16 mouse cellular contexts compared by ENCODE assay signal in genomic region chr10:111824820-111825219, GRCm38 (mm10).
DNase-seq lines count a peak whose midpoint lies in the region; ATAC-seq lines count a peak whose summit lies in the region.
"Had no signal": no experiment of that assay in that cellular context is flagged by ENCODE, and none has a peak within 500 bp of the region (broad histone marks: within the 10 kb centered on the region; RNA-seq: fewer than 3 reads in every experiment).

No protein-coding gene starts in this region.

- peak overlapping the region; percentile 35 for H3K4me2 ChIP-seq in liver, embryonic 11.5 days
- H3K4me2 ChIP-seq in stomach, embryonic 15.5 days, result no peak overlapping the region
- H3K4me2 ChIP-seq: hindbrain, embryonic 14.5 days had no signal

- WGBS in liver, embryonic 11.5 days, result 42% methylated on average over 4 of the region's 4 CpGs
- 80% methylated on average over 4 of the region's 4 CpGs for WGBS in stomach, embryonic 15.5 days

- DNase-seq in adrenal gland, adult 8-10 months, result peak; percentile 30
- DNase-seq in adrenal gland, postnatal 10 days, result no peak
- peak; percentile 2 to 39 for DNase-seq in spleen, postnatal 36 days (ENCODE audit: low spot score in 2 of 2)
- DNase-seq in spleen, postnatal 14 days (ENCODE audit: low spot score in 2 of 2), result no peak
- no peak for DNase-seq in liver, embryonic 11.5 days (ENCODE audit: low spot score)
- DNase-seq in cerebellum, adult 9-11 months, result no peak
- DNase-seq: cerebellum, adult 9-10 months; kidney, adult 18-20 months; kidney, postnatal 36 days; lung, adult 18-20 months; lung, postnatal 4 days; thymus, postnatal 36 days had no signal

- H3K9ac ChIP-seq in liver, embryonic 11.5 days (ENCODE audit: low read depth, low read length), result no peak overlapping the region
- no peak overlapping the region for H3K9ac ChIP-seq in stomach, embryonic 15.5 days
- H3K9ac ChIP-seq: hindbrain, embryonic 14.5 days had no signal

- no peaks in the 10 kb centered on the region for H3K36me3 ChIP-seq in liver, embryonic 11.5 days (ENCODE audit: control insufficient read depth, insufficient read depth, low read length)
- no peaks in the 10 kb centered on the region for H3K36me3 ChIP-seq in stomach, embryonic 15.5 days
- H3K36me3 ChIP-seq: forebrain, embryonic 10.5 days had no signal

- no peaks in the 10 kb centered on the region for H3K27me3 ChIP-seq in liver, embryonic 11.5 days (replicated peaks; ENCODE audit: control insufficient read depth, insufficient read depth, low read length)
- H3K27me3 ChIP-seq in stomach, embryonic 15.5 days (replicated peaks), result no peaks in the 10 kb centered on the region

- ATAC-seq in liver, embryonic 11.5 days (replicated peaks; ENCODE audit: low FRiP score), result peak; percentile 97
- ATAC-seq in stomach, embryonic 15.5 days (ENCODE audit: insufficient read depth, low FRiP score, low read depth), result peak; percentile 90; the same call in 1 of the 2 replicates
- ATAC-seq in granulocyte monocyte progenitor cell, adult 5-6 weeks (replicated peaks; ENCODE audit: poor library complexity, severe bottlenecking), result no peak

- H3K4me1 ChIP-seq in liver, embryonic 11.5 days (replicated peaks; ENCODE audit: control insufficient read depth, insufficient read depth, low read length), result peaks cover 18% of the 10 kb centered on the region
- H3K4me1 ChIP-seq in stomach, embryonic 15.5 days, result no peaks in the 10 kb centered on the region

- peak overlapping the region; percentile 22; the same call in 1 of the 2 replicates for H3K27ac ChIP-seq in liver, embryonic 11.5 days (ENCODE audit: low read depth, low read length)
- H3K27ac ChIP-seq in stomach, embryonic 15.5 days, result no peak overlapping the region
- H3K27ac ChIP-seq: forebrain, embryonic 10.5 days; hindbrain, embryonic 14.5 days had no signal

- H3K4me3 ChIP-seq in liver, embryonic 11.5 days (ENCODE audit: low read depth, low read length), result no peak overlapping the region
- H3K4me3 ChIP-seq in stomach, embryonic 15.5 days (replicated peaks), result no peak overlapping the region
- H3K4me3 ChIP-seq: forebrain, embryonic 10.5 days had no signal

- no peaks in the 10 kb centered on the region for H3K9me3 ChIP-seq in liver, embryonic 11.5 days (ENCODE audit: control insufficient read depth, low read length)
- no peaks in the 10 kb centered on the region for H3K9me3 ChIP-seq in stomach, embryonic 15.5 days
- H3K9me3 ChIP-seq: forebrain, embryonic 10.5 days had no signal

Comparison
In these comparisons a context has a peak if more than half of its experiments do, and no peak if none do; other contexts are left out.
1. DNase-seq: peak in adrenal gland, adult 8-10 months (single experiment) and spleen, postnatal 36 days (2 of 2); none in adrenal gland, postnatal 10 days (single experiment), spleen, postnatal 14 days (0 of 2), liver, embryonic 11.5 days (single experiment) and cerebellum, adult 9-11 months (single experiment).